Mouse (Mus musculus) lung, postnatal 0 days (tissue): Measurements from ENCODE around the gene Wdr90. TPM values are rescaled to one million over a fixed set of nuclear protein-coding genes. Genes with fewer than 3 reads are reported as not detected.

Source experiments
- ATAC-seq: fragments of 200-750 bp; cut with Nextera tagmentation; 2 replicates; pipeline ENCODE4 v1.8.0; 2017; ENCODE audit warnings: moderate library complexity
- DNase-seq: peaks from one replicate; pipeline ENCODE4 v3.0.0-alpha.2; 2016; ENCODE audit warnings: low spot score
- H3K27ac ChIP-seq: fragments of 300-500 bp; sonication (generic); 2 replicates; pipeline ENCODE4 v1.5.1; 2014; ENCODE audit warnings: antibody characterized with exemption, mild to moderate bottlenecking, low read length, mixed read lengths
- H3K27me3 ChIP-seq: fragments of 300-500 bp; sonication (generic); replicated peaks from 2 replicates; pipeline ENCODE4 v1.6.1; 2014; ENCODE audit warnings: low read length, mixed read lengths; ENCODE audit not compliant: insufficient read depth
- H3K36me3 ChIP-seq: fragments of 300-500 bp; sonication (generic); 2 replicates; pipeline ENCODE4 v1.6.1; 2014; ENCODE audit warnings: low read length, mixed read lengths; ENCODE audit not compliant: insufficient read depth
- H3K4me1 ChIP-seq: fragments of 300-500 bp; sonication (generic); 2 replicates; pipeline ENCODE4 v1.6.1; 2014; ENCODE audit warnings: antibody characterized with exemption, low read depth, low read length, mixed read lengths; ENCODE audit not compliant: insufficient read depth
- H3K4me2 ChIP-seq: fragments of 300-500 bp; sonication (generic); replicated peaks from 2 replicates; pipeline ENCODE4 v1.6.1; 2014; ENCODE audit warnings: low read depth, mild to moderate bottlenecking, low read length, moderate library complexity, mixed read lengths
- H3K4me3 ChIP-seq: fragments of 300-500 bp; sonication (generic); 2 replicates; pipeline ENCODE4 v1.5.1; 2014; ENCODE audit warnings: low read depth, low read length
- H3K9ac ChIP-seq: fragments of 300-500 bp; sonication (generic); replicated peaks from 2 replicates; pipeline ENCODE4 v1.6.1; 2014; ENCODE audit warnings: low read depth, mild to moderate bottlenecking
- H3K9me3 ChIP-seq: fragments of 300-500 bp; sonication (generic); 2 replicates; pipeline ENCODE4 v1.6.1; 2016; ENCODE audit warnings: low read length, mixed read lengths
- CTCF ChIP-seq: IDR thresholded peaks from 2 replicates; pipeline ENCODE4 v1.5.1; 2016; ENCODE audit warnings: antibody characterized with exemption, mild to moderate bottlenecking
- EP300 ChIP-seq: IDR thresholded peaks from 2 replicates; pipeline ENCODE4 v1.6.1; 2016; ENCODE audit warnings: antibody characterized with exemption, mild to moderate bottlenecking, control low read depth
- WGBS: fragments of 180-500 bp; shearing (Covaris S2); extraction: QIAGEN DNeasy Blood & Tissue Kit; methylation state at CpG from one replicate; pipeline ENCODE4 v1.1.7; 2014; 5-methylcytosine and 5-hydroxymethylcytosine counted together
- polyA plus RNA-seq: library from polyadenylated mRNA; unstranded; fragments of >200 nt; fragmentation: Nextera tagmentation; extraction: Ambion mirVana; gene quantifications from 2 replicates; pipeline ENCODE4 v1.2.1, GENCODE M21; 2015

Wdr90 gene
- polyA plus RNA-seq, 1 experiment from 2014 or later: 5.6 TPM

GRCm38 (mm10) chr17:25893975-25894617, 32.8 kb upstream of the Wdr90 start:
- H3K4me2 ChIP-seq: no peak overlapping the region
- no peaks in the 10 kb centered on the region for H3K4me1 ChIP-seq
- TF ChIP-seq CTCF (peak; percentile 98), EP300 (no peak)
- no peak overlapping the region for H3K4me3 ChIP-seq
- H3K9ac ChIP-seq: no peak overlapping the region
- H3K27ac ChIP-seq: no peak overlapping the region
- WGBS: 37% methylated on average over 2 of the region's 2 CpGs
- no peaks in the 10 kb centered on the region for H3K36me3 ChIP-seq
- no peaks in the 10 kb centered on the region for H3K27me3 ChIP-seq
- DNase-seq (peak; percentile 86), ATAC-seq (peak; percentile 85)
- H3K9me3 ChIP-seq: no peaks in the 10 kb centered on the region

GRCm38 (mm10) chr17:25888837-25889236, 27.5 kb upstream of the Wdr90 start:
- H3K4me2 ChIP-seq: no peak overlapping the region
- H3K9ac ChIP-seq: no peak overlapping the region
- TF ChIP-seq CTCF (no peak), EP300 (no peak)
- peaks cover 1% of the 10 kb centered on the region; the same call in 1 of the 2 replicates for H3K36me3 ChIP-seq
- no peaks in the 10 kb centered on the region for H3K4me1 ChIP-seq
- H3K27ac ChIP-seq: no peak overlapping the region
- no peaks in the 10 kb centered on the region for H3K9me3 ChIP-seq
- DNase-seq: no peak
- no peaks in the 10 kb centered on the region for H3K27me3 ChIP-seq
- no peak overlapping the region for H3K4me3 ChIP-seq
- 92% methylated on average over 3 of the region's 3 CpGs for WGBS
- ATAC-seq: no peak

- H3K9ac ChIP-seq: no peak overlapping the region
- TF ChIP-seq EP300 (peak; percentile 76), CTCF (no peak)
- H3K4me2 ChIP-seq: no peak overlapping the region
- H3K4me3 ChIP-seq: no peak overlapping the region
- ATAC-seq (peak; percentile 73), DNase-seq (peak; percentile 56)
- no peak overlapping the region for H3K27ac ChIP-seq
- WGBS: 55% methylated on average over 10 of the region's 10 CpGs
- no peaks in the 10 kb centered on the region for H3K27me3 ChIP-seq
- no peaks in the 10 kb centered on the region for H3K4me1 ChIP-seq
- no peaks in the 10 kb centered on the region for H3K9me3 ChIP-seq
- peaks cover 9% of the 10 kb centered on the region; the same call in 1 of the 2 replicates for H3K36me3 ChIP-seq
Observed at GRCm38 (mm10) chr17:25887467-25887866, 26.2 kb upstream of the Wdr90 start.

- no peak for TF ChIP-seq EP300
- no peak for TF ChIP-seq CTCF
- no peak overlapping the region for H3K4me3 ChIP-seq
- H3K4me2 ChIP-seq: no peak overlapping the region
- no peak overlapping the region for H3K27ac ChIP-seq
- no peak overlapping the region for H3K9ac ChIP-seq
- H3K36me3 ChIP-seq: peaks cover 9% of the 10 kb centered on the region; the same call in 1 of the 2 replicates
- DNase-seq (no peak), ATAC-seq (no peak)
- no peaks in the 10 kb centered on the region for H3K4me1 ChIP-seq
- no peaks in the 10 kb centered on the region for H3K9me3 ChIP-seq
- no peaks in the 10 kb centered on the region for H3K27me3 ChIP-seq
Observed at GRCm38 (mm10) chr17:25886806-25887205, 25.5 kb upstream of the Wdr90 start.

GRCm38 (mm10) chr17:25885636-25886035, 24.3 kb upstream of the Wdr90 start:
- Histone ChIP-seq H3K9me3 (no peaks in the 10 kb centered on the region), H3K36me3 (peaks cover 9% of the 10 kb centered on the region; the same call in 1 of the 2 replicates), H3K4me2 (no peak overlapping the region), H3K4me3 (no peak overlapping the region), H3K27ac (no peak overlapping the region), H3K27me3 (no peaks in the 10 kb centered on the region), H3K4me1 (no peaks in the 10 kb centered on the region), H3K9ac (no peak overlapping the region)
- ATAC-seq (no peak), DNase-seq (no peak)
- TF ChIP-seq CTCF: peak; percentile 61
- TF ChIP-seq EP300: no peak
- WGBS: 71% methylated on average over 4 of the region's 4 CpGs

GRCm38 (mm10) chr17:25883824-25884223, 22.5 kb upstream of the Wdr90 start:
- TF ChIP-seq CTCF (peak; percentile 14), EP300 (no peak)
- Histone ChIP-seq H3K4me3 (no peak overlapping the region), H3K27me3 (no peaks in the 10 kb centered on the region), H3K9me3 (no peaks in the 10 kb centered on the region), H3K4me2 (no peak overlapping the region), H3K27ac (no peak overlapping the region), H3K36me3 (peaks cover 9% of the 10 kb centered on the region; the same call in 1 of the 2 replicates), H3K4me1 (no peaks in the 10 kb centered on the region), H3K9ac (no peak overlapping the region)
- no peak for ATAC-seq
- no peak for DNase-seq
- WGBS: 94% methylated on average over 3 of the region's 3 CpGs

- no peak for TF ChIP-seq CTCF
- no peak for TF ChIP-seq EP300
- no peak for ATAC-seq
- no peaks in the 10 kb centered on the region for H3K9me3 ChIP-seq
- H3K27me3 ChIP-seq: no peaks in the 10 kb centered on the region
- H3K27ac ChIP-seq: no peak overlapping the region
- peaks cover 9% of the 10 kb centered on the region; the same call in 1 of the 2 replicates for H3K36me3 ChIP-seq
- H3K4me3 ChIP-seq: no peak overlapping the region
- DNase-seq: no peak
- no peak overlapping the region for H3K9ac ChIP-seq
- WGBS: 86% methylated on average over 8 of the region's 8 CpGs
- H3K4me2 ChIP-seq: no peak overlapping the region
- H3K4me1 ChIP-seq: no peaks in the 10 kb centered on the region
Observed at GRCm38 (mm10) chr17:25883268-25883667, 22.0 kb upstream of the Wdr90 start.
